Mouse (Mus musculus) cerebellum, postnatal 4 days (tissue): ENCODE measurements around the gene Ppp4r3b.

ENCODE experiments used
- DNase-seq, 2 experiments: peaks; one replicate each; pipeline ENCODE4 v3.0.0; 2022; ENCODE audit warnings: low spot score in 2 of 2, mixed read lengths in 1 of 2

Ppp4r3b gene

DNA sequence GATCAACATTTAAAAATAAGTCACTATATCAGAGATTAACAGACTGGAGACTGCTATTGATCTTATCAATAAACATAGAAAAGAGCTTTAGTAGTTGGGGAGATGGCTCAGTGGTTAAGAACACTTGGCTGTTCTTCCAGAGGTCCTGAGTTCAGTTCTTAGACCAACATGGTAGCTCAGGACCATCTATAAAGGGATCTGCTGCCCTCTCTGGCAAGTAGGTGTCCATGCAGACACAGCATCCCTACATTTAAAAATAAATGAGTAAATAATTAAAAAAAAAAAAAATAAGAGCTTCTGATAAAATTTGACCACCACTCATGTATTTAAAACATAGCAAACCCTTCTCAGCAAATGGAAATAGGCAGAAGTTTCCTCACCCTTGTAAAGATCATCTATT is 65.4 kb downstream of the Ppp4r3b start:
- no peak for DNase-seq

DNA sequence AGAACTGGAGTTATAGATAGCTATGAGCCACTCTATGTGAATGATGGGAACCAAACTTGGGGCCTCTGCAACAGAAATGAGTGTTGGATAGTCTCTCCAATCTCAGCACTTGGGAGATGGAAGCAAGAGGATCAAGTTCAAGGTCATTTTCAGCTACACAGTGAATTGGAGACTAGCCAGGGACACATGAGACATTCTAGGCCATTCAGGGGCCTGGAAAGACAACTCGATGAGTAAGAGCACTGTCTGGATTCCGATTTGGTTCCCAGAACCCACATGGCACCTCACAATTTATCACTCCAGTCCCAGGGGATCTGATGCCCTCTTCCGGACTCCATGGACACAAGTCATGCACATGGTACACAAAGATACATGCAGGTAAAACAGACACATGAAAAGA is 65.9 kb downstream of the Ppp4r3b start:
- no peak for DNase-seq

DNA sequence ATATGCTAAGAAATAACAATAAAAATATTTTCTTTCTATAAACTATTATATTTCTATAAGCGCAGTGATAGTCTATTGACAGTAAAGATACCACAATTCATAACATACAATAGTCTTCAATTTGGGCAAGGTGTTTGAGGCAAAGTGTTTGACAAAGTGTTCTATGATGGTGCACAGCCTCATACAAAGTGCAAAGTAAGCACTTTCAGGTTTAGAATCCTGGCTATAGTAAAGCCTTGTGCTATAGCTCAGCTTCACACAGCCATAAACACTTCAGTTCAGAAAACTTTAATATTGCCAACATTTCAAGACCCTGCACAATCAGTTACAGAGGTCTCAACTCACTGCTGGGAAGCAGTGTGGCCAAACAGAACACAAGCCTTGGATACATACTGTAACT is 66.7 kb downstream of the Ppp4r3b start:
- DNase-seq, result no peak

GRCm38 (mm10) chr11:29241961-29242360 is 69.3 kb downstream of the Ppp4r3b start:
- no peak for DNase-seq

- DNase-seq, result no peak
These were observed 73.3 kb downstream of the Ppp4r3b start for GRCm38 (mm10) chr11:29245988-29246387.

GRCm38 (mm10) chr11:29246883-29247650 is 74.4 kb downstream of the Ppp4r3b start, which contains the start of gene Cfap36:
Gene Cfap36 (minus strand): TSS chr11:29247409.
- DNase-seq, result peak; percentile 72 to 90

- DNase-seq, result no peak
These were observed 75.0 kb downstream of the Ppp4r3b start for GRCm38 (mm10) chr11:29247725-29248124.

DNA sequence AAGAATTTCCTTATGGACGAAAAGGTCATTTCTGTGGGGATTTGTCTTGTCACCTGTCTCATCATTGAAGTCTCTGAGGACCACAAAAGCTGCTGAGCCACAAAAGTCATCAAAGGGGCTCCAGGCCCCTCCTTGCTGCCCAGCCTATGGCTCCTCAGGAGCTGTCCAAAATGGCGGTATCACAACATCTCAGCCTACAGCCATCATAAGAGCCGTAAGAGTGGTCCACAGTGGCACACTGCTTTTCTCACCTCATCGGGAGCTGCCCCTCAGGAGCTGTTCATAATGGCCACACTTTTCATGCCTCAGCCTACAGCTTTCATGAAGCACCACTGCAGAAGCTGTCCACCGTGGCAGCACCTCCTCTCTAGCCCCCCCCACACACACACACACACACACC is 75.7 kb downstream of the Ppp4r3b start:
- DNase-seq, result no peak

- DNase-seq, result no peak
These were observed 82.0 kb downstream of the Ppp4r3b start for GRCm38 (mm10) chr11:29254643-29255042.

- peak in 1 of 2 experiments; percentile 47 for DNase-seq
These were observed 95.1 kb downstream of the Ppp4r3b start for GRCm38 (mm10) chr11:29267824-29268223.
